Mouse (Mus musculus) stomach, postnatal 0 days (tissue): ENCODE results near the gene Nucks1.

ENCODE experiments used
- CTCF ChIP-seq: IDR thresholded peaks from 2 replicates; pipeline ENCODE4 v1.5.1; 2016; ENCODE audit warnings: antibody characterized with exemption, low read depth, mild to moderate bottlenecking, moderate library complexity
- EP300 ChIP-seq: optimal IDR thresholded peaks from 2 replicates; pipeline ENCODE3; 2016; ENCODE audit warnings: antibody characterized with exemption

DNA sequence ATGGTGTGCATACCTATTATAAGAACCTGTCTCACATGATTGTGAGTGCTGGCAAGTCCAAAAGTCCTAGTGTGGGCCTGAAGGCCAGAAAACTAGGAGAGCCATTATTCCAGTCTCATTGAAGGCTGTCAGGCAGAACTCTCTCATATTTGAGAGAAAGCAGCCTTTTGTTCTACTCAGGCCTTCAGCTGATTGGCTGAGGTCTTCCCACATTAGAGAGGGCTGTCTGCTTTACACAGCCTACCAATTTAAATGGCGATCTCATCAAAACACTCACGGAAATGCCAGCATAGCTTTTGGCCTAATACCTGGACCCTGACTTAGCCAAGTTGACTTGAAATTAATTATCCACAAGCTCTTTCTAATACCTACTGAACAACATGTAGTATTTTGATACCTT, 24.2 kb upstream of the Nucks1 start:
- TF ChIP-seq CTCF (no peak), EP300 (no peak)
